ENCODE assay signal across 9 mouse cellular contexts in genomic region chr3:144556625-144557324, GRCm38 (mm10). TPM values are rescaled to one million over a fixed set of nuclear protein-coding genes. Genes with fewer than 3 reads are reported as not detected.
DNase-seq lines count a peak whose midpoint lies in the region; ATAC-seq and TF ChIP-seq lines count a peak whose summit lies in the region.
"Had no signal": no experiment of that assay in that cellular context is flagged by ENCODE, and none has a peak within 500 bp of the region (broad histone marks: within the 10 kb centered on the region; RNA-seq: fewer than 3 reads in every experiment).

No protein-coding gene starts in this region.

- H3K9ac ChIP-seq in ES-Bruce4 (ENCODE audit: low read depth, poor library complexity, severe bottlenecking): peak overlapping the region; percentile 38; the same call in 1 of the 2 replicates
- 0 out of 2 replicates have a peak overlapping the region, but pooled peaks have one; percentile 25 for H3K9ac ChIP-seq in hindbrain, embryonic 16.5 days (ENCODE audit: low read depth, low read length)
- H3K9ac ChIP-seq in limb, embryonic 15.5 days: no peak overlapping the region

- WGBS in hindbrain, embryonic 16.5 days: 5% methylated on average over 16 of the region's 16 CpGs
- 19% methylated on average over 16 of the region's 16 CpGs for WGBS in limb, embryonic 15.5 days
- 74% methylated on average over 16 of the region's 16 CpGs for WGBS in thymus, adult 2 months
- 46% methylated on average over 16 of the region's 16 CpGs for WGBS in lung, adult 2 months

- TF ChIP-seq CTCF in ES-Bruce4 (IDR thresholded peaks at IDR 0.05; ENCODE audit: low read depth, low read length): no peak
- no peak for TF ChIP-seq CTCF in brain, embryonic 14.5 days (IDR thresholded peaks at IDR 0.05; ENCODE audit: borderline replicate concordance, extremely low read depth, insufficient read depth, insufficient read length)
- no peak for TF ChIP-seq CTCF in thymus, adult 2 months (IDR thresholded peaks at IDR 0.05; ENCODE audit: borderline replicate concordance, control insufficient read depth, extremely low read depth, insufficient read depth, low read length, poor library complexity)
- no peak for TF ChIP-seq CTCF in lung, adult 2 months (IDR thresholded peaks at IDR 0.05; ENCODE audit: insufficient read depth, low read length)

- peak; percentile 71 for DNase-seq in brain, embryonic 14.5 days (ENCODE audit: low read depth)
- DNase-seq in thymus, adult 2 months: no peak
- no peak for DNase-seq in thymus, postnatal 10 days (ENCODE audit: low spot score in 2 of 2)
- no peak for DNase-seq in left cerebral cortex, adult 18-20 months (ENCODE audit: low spot score in 2 of 2)
- no peak for DNase-seq in lung, adult 2 months

- peak overlapping the region; percentile 45 for H3K4me2 ChIP-seq in hindbrain, embryonic 16.5 days (ENCODE audit: low read length)
- H3K4me2 ChIP-seq in limb, embryonic 15.5 days: 0 out of 2 replicates have a peak overlapping the region, but pooled peaks have one; percentile 17

- no peak for TF ChIP-seq EP300 in ES-Bruce4 (IDR thresholded peaks at IDR 0.05; ENCODE audit: insufficient read depth, low read depth, low read length)

- no peaks in the 10 kb centered on the region for H3K36me3 ChIP-seq in ES-Bruce4 (ENCODE audit: control insufficient read depth, insufficient read depth, low read length, poor library complexity, severe bottlenecking)
- no peaks in the 10 kb centered on the region for H3K36me3 ChIP-seq in hindbrain, embryonic 16.5 days (ENCODE audit: control insufficient read depth, insufficient read depth, low read length)
- no peaks in the 10 kb centered on the region for H3K36me3 ChIP-seq in limb, embryonic 15.5 days
- H3K36me3 ChIP-seq in thymus, adult 2 months (ENCODE audit: control insufficient read depth, insufficient read depth, low read length): no peaks in the 10 kb centered on the region

- H3K4me3 ChIP-seq in ES-Bruce4 (ENCODE audit: low read depth, low read length): peak overlapping the region; percentile 34
- peak overlapping the region; percentile 4; the same call in 1 of the 2 replicates for H3K4me3 ChIP-seq in hindbrain, embryonic 16.5 days (ENCODE audit: low read length)
- no peak overlapping the region for H3K4me3 ChIP-seq in limb, embryonic 15.5 days
- no peak overlapping the region for H3K4me3 ChIP-seq in thymus, adult 2 months (ENCODE audit: control insufficient read depth, insufficient read depth, low read length)
- no peak overlapping the region for H3K4me3 ChIP-seq in lung, adult 2 months (replicated peaks; ENCODE audit: extremely low read depth, low read depth, low read length)
- H3K4me3 ChIP-seq: myocyte had no signal

- peak; percentile 54; the same call in 1 of the 2 replicates for ATAC-seq in hindbrain, embryonic 16.5 days
- ATAC-seq in limb, embryonic 15.5 days (ENCODE audit: insufficient number of reproducible peaks, low FRiP score, low TSS enrichment, low read depth): no peak

- no peak for TF ChIP-seq POLR2A in ES-Bruce4 (IDR thresholded peaks at IDR 0.05; ENCODE audit: insufficient read depth, low read length)
- TF ChIP-seq POLR2A in brain, embryonic 14.5 days (IDR thresholded peaks at IDR 0.05; ENCODE audit: borderline replicate concordance, extremely low read depth, insufficient read depth, insufficient read length, poor library complexity, severe bottlenecking): no peak
- no peak for TF ChIP-seq POLR2A in thymus, adult 2 months (IDR thresholded peaks at IDR 0.05; ENCODE audit: control insufficient read depth, extremely low read depth, insufficient read depth, low read length, poor library complexity)
- TF ChIP-seq POLR2A in lung, adult 2 months (IDR thresholded peaks at IDR 0.05; ENCODE audit: borderline replicate concordance, extremely low read depth, low read depth, low read length): no peak

- H3K27ac ChIP-seq in ES-Bruce4 (ENCODE audit: insufficient read depth, low read length): no peak overlapping the region
- H3K27ac ChIP-seq in hindbrain, embryonic 16.5 days (ENCODE audit: low read depth, low read length): no peak overlapping the region
- no peak overlapping the region for H3K27ac ChIP-seq in limb, embryonic 15.5 days
- no peak overlapping the region for H3K27ac ChIP-seq in thymus, adult 2 months (ENCODE audit: control insufficient read depth, insufficient read depth, low read length)

- H3K4me1 ChIP-seq in ES-Bruce4 (ENCODE audit: control insufficient read depth, insufficient read depth, low read length): peaks cover 4% of the 10 kb centered on the region
- peaks cover 13% of the 10 kb centered on the region for H3K4me1 ChIP-seq in hindbrain, embryonic 16.5 days (ENCODE audit: control insufficient read depth, insufficient read depth, low read depth, low read length)
- peaks cover 19% of the 10 kb centered on the region for H3K4me1 ChIP-seq in limb, embryonic 15.5 days
- peaks cover 29% of the 10 kb centered on the region for H3K4me1 ChIP-seq in thymus, adult 2 months (replicated peaks; ENCODE audit: control insufficient read depth, insufficient read depth, low read length)
- H3K4me1 ChIP-seq in lung, adult 2 months (ENCODE audit: control insufficient read depth, insufficient read depth, low read length): peaks cover 12% of the 10 kb centered on the region

- no peaks in the 10 kb centered on the region for H3K9me3 ChIP-seq in ES-Bruce4 (replicated peaks; ENCODE audit: control insufficient read depth, insufficient read depth, low read length, poor library complexity, severe bottlenecking)
- H3K9me3 ChIP-seq in hindbrain, embryonic 16.5 days (ENCODE audit: control insufficient read depth, low read length): no peaks in the 10 kb centered on the region
- H3K9me3 ChIP-seq in limb, embryonic 15.5 days: no peaks in the 10 kb centered on the region

- H3K27me3 ChIP-seq in ES-Bruce4 (ENCODE audit: control insufficient read depth, insufficient read depth, low read length, poor library complexity, severe bottlenecking): no peaks in the 10 kb centered on the region
- no peaks in the 10 kb centered on the region for H3K27me3 ChIP-seq in hindbrain, embryonic 16.5 days (replicated peaks; ENCODE audit: control insufficient read depth, insufficient read depth, low read length)
- no peaks in the 10 kb centered on the region for H3K27me3 ChIP-seq in limb, embryonic 15.5 days
- H3K27me3 ChIP-seq in thymus, adult 2 months (ENCODE audit: control insufficient read depth, insufficient read depth, low read length): no peaks in the 10 kb centered on the region

RNA-seq across cellular contexts. Expression of gene Hs2st1, which starts 13.2 kb away (rescaled TPM):
- polyA plus RNA-seq in ES-Bruce4 (2011; ENCODE audit: insufficient read depth, insufficient read length, low read depth, missing spikeins): 38.6 and 39.0 TPM in 2 replicates
- 27.3 and 30.9 TPM in 2 replicates for polyA plus RNA-seq in brain, embryonic 14.5 days (2012; rRNA removed)
- polyA plus RNA-seq in hindbrain, embryonic 16.5 days (2015; fragmentation: Nextera tagmentation; extraction: Ambion mirVana): 12.1 and 12.3 TPM in 2 replicates
- 10.1 and 13.5 TPM in 2 replicates for polyA plus RNA-seq in limb, embryonic 15.5 days (2015; fragmentation: Nextera tagmentation; extraction: Ambion mirVana)
- 7.8 and 8.2 TPM in 2 replicates for polyA plus RNA-seq in thymus, adult 2 months (2012; rRNA removed)
- 10 to 100 TPM; 50.8 to 51.1 TPM for total RNA-seq in left cerebral cortex, adult 18-20 months (2021)
- polyA plus RNA-seq in lung, adult 2 months (2012; rRNA removed): 26.2 and 28.4 TPM in 2 replicates

RNA-seq across cellular contexts. Expression of gene Selenof, which starts 13.3 kb away (rescaled TPM):
- 227 TPM in 2 replicates for polyA plus RNA-seq in ES-Bruce4 (2011; ENCODE audit: insufficient read depth, insufficient read length, low read depth, missing spikeins)
- polyA plus RNA-seq in brain, embryonic 14.5 days (2012; rRNA removed): 254 and 296 TPM in 2 replicates
- polyA plus RNA-seq in hindbrain, embryonic 16.5 days (2015; fragmentation: Nextera tagmentation; extraction: Ambion mirVana): 574 and 619 TPM in 2 replicates
- polyA plus RNA-seq in limb, embryonic 15.5 days (2015; fragmentation: Nextera tagmentation; extraction: Ambion mirVana): 689 and 692 TPM in 2 replicates
- 113 and 129 TPM in 2 replicates for polyA plus RNA-seq in thymus, adult 2 months (2012; rRNA removed)
- total RNA-seq in left cerebral cortex, adult 18-20 months (2021): 100 to 1,000 TPM; 212 TPM
- polyA plus RNA-seq in lung, adult 2 months (2012; rRNA removed): 228 and 245 TPM in 2 replicates

Comparison
In these comparisons a context has a peak if more than half of its experiments do, and no peak if none do; other contexts are left out.
1. H3K4me3 ChIP-seq: peak in ES-Bruce4 (single experiment) and hindbrain, embryonic 16.5 days (single experiment); none in limb, embryonic 15.5 days (single experiment), thymus, adult 2 months (single experiment) and lung, adult 2 months (single experiment).